Mouse (Mus musculus) G1E (cell line): Measurements from ENCODE around the gene Radil. TPM values are rescaled to one million over a fixed set of nuclear protein-coding genes. Genes with fewer than 3 reads are reported as not detected.

Experiments used
- ATAC-seq: 2 replicates; pipeline ENCODE4 v1.8.0; 2016; ENCODE audit warnings: mild to moderate bottlenecking; ENCODE audit not compliant: insufficient number of reproducible peaks, poor library complexity, low FRiP score, severe bottlenecking; ENCODE audit errors: extremely low read depth
- DNase-seq: peaks from one replicate; pipeline ENCODE4 v3.0.0; 2012; ENCODE audit warnings: low spot score
- H3K27me3 ChIP-seq: 2 replicates; pipeline ENCODE4 v1.6.1; 2012; ENCODE audit warnings: mild to moderate bottlenecking, low read length, inconsistent platforms; ENCODE audit not compliant: insufficient read depth
- H3K36me3 ChIP-seq: replicated peaks from 2 replicates; pipeline ENCODE3; 2012; ENCODE audit warnings: mild to moderate bottlenecking, inconsistent platforms
- H3K4me1 ChIP-seq: 2 replicates; pipeline ENCODE4 v1.6.1; 2012; ENCODE audit warnings: low read depth, low read length, inconsistent platforms, mixed read lengths; ENCODE audit not compliant: insufficient read depth
- H3K4me3 ChIP-seq: 2 replicates; pipeline ENCODE4 v1.5.1; 2012; ENCODE audit warnings: low read depth, mild to moderate bottlenecking, inconsistent platforms, low read length, moderate library complexity, mixed read lengths
- H3K9me3 ChIP-seq: replicated peaks from 2 replicates; pipeline ENCODE4 v1.6.1; 2012; ENCODE audit warnings: inconsistent platforms
- CTCF ChIP-seq: IDR thresholded peaks from 2 replicates; pipeline ENCODE4 v1.5.1; 2012; ENCODE audit warnings: low read depth, low read length, inconsistent platforms, mixed read lengths
- GATA1 ChIP-seq: IDR thresholded peaks from 2 replicates; pipeline ENCODE4 v1.6.1; 2012; ENCODE audit warnings: borderline replicate concordance, low read length, inconsistent platforms, mixed read lengths
- GATA2 ChIP-seq: IDR thresholded peaks from 2 replicates; pipeline ENCODE4 v1.6.1; 2012; ENCODE audit warnings: low read depth, low read length, inconsistent platforms, borderline replicate concordance
- POLR2AphosphoS5 ChIP-seq: IDR thresholded peaks from 2 replicates; pipeline ENCODE4 v1.6.1; 2012; ENCODE audit warnings: low read depth, low read length, inconsistent platforms; ENCODE audit not compliant: insufficient replicate concordance
- TAL1 ChIP-seq: conservative IDR thresholded peaks from 2 replicates; pipeline ENCODE4 v1.6.1; 2012; ENCODE audit warnings: low read depth, low read length, inconsistent platforms, mixed read lengths
- polyA plus RNA-seq: library from polyadenylated mRNA; stranded (reverse); fragments of >175 nt; gene quantifications from 2 replicates; pipeline ENCODE4 v1.2.3, GENCODE M21; 2012
- total RNA-seq, 2 experiments: library from RNA; stranded (forward) in 1 of 2; stranded (reverse) in 1 of 2; fragments of 200-1000 nt in 1 of 2; fragments of >200 nt in 1 of 2; fragmentation: Nextera tagmentation in 1 of 2; gene quantifications; 2 replicates each; pipeline ENCODE4 v1.2.3; 2014 to 2017

Radil gene
- total and polyA plus RNA-seq, 3 experiments: 0.38 TPM; not detected in 2

- no peak overlapping the region for H3K4me3 ChIP-seq
- no peaks in the 10 kb centered on the region for H3K9me3 ChIP-seq
- DNase-seq (no peak), ATAC-seq (no peak)
- H3K27me3 ChIP-seq: no peaks in the 10 kb centered on the region; the same call in 1 of the 2 replicates
- no peak for TF ChIP-seq POLR2AphosphoS5
- peaks cover 11% of the 10 kb centered on the region for H3K4me1 ChIP-seq
- peaks cover 57% of the 10 kb centered on the region for H3K36me3 ChIP-seq
These were observed 72.9 kb downstream of the Radil start for GRCm38 (mm10) chr5:142477866-142478615.

GRCm38 (mm10) chr5:142477346-142477745 is 73.6 kb downstream of the Radil start:
- TF ChIP-seq TAL1 (no peak), GATA1 (no peak), GATA2 (no peak), POLR2AphosphoS5 (no peak), CTCF (no peak)
- DNase-seq: no peak
- H3K4me1 ChIP-seq: peaks cover 11% of the 10 kb centered on the region
- H3K27me3 ChIP-seq: no peaks in the 10 kb centered on the region; the same call in 1 of the 2 replicates
- H3K4me3 ChIP-seq: no peak overlapping the region
- ATAC-seq: no peak
- H3K36me3 ChIP-seq: peaks cover 64% of the 10 kb centered on the region
- H3K9me3 ChIP-seq: no peaks in the 10 kb centered on the region

GRCm38 (mm10) chr5:142475669-142476068 is 75.2 kb downstream of the Radil start:
- no peaks in the 10 kb centered on the region for H3K27me3 ChIP-seq
- no peak overlapping the region for H3K4me3 ChIP-seq
- H3K4me1 ChIP-seq: peaks cover 11% of the 10 kb centered on the region
- DNase-seq: no peak
- no peaks in the 10 kb centered on the region for H3K9me3 ChIP-seq
- H3K36me3 ChIP-seq: peaks cover 77% of the 10 kb centered on the region
- TF ChIP-seq CTCF: no peak
- no peak for TF ChIP-seq GATA1
- TF ChIP-seq TAL1: no peak
- no peak for TF ChIP-seq POLR2AphosphoS5
- ATAC-seq: no peak

- TF ChIP-seq GATA2: no peak
- TF ChIP-seq CTCF: no peak
- TF ChIP-seq TAL1: no peak
- no peak for TF ChIP-seq POLR2AphosphoS5
- TF ChIP-seq GATA1: no peak
- Histone ChIP-seq H3K9me3 (no peaks in the 10 kb centered on the region), H3K36me3 (peaks cover 95% of the 10 kb centered on the region), H3K27me3 (no peaks in the 10 kb centered on the region), H3K4me1 (peaks cover 11% of the 10 kb centered on the region), H3K4me3 (no peak overlapping the region)
- DNase-seq (no peak), ATAC-seq (no peak)
These were observed 77.2 kb downstream of the Radil start for GRCm38 (mm10) chr5:142473696-142474095.

DNA sequence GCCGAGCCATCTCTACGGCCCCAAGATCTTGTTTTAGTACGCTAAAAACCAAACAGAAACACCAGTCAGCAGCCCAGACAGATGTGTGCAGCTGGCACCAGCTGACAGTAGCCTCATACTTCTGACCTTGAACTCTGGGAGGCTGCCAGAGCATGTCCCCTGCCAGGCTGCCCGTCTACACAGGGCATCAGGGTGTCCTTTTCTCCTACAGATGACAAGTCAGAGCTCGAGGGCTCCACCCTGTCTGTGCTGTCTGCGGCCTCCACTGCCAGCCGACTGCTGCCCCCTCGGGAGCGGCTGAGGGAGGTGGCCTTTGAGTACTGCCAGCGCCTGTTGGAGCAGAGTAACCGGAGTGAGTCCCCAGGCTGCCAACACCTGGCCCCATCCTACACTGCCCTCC is 81.1 kb downstream of the Radil start:
- H3K4me1 ChIP-seq: peaks cover 18% of the 10 kb centered on the region
- no peaks in the 10 kb centered on the region for H3K27me3 ChIP-seq
- DNase-seq (no peak), ATAC-seq (no peak)
- no peaks in the 10 kb centered on the region for H3K9me3 ChIP-seq
- H3K4me3 ChIP-seq: no peak overlapping the region
- TF ChIP-seq GATA1 (no peak), POLR2AphosphoS5 (no peak), TAL1 (no peak), GATA2 (no peak), CTCF (no peak)
- H3K36me3 ChIP-seq: peaks cover 92% of the 10 kb centered on the region

- Histone ChIP-seq H3K27me3 (no peaks in the 10 kb centered on the region), H3K4me3 (no peak overlapping the region), H3K9me3 (no peaks in the 10 kb centered on the region), H3K36me3 (peaks cover 79% of the 10 kb centered on the region), H3K4me1 (peaks cover 21% of the 10 kb centered on the region)
- TF ChIP-seq TAL1: no peak
- no peak for TF ChIP-seq CTCF
- TF ChIP-seq GATA1: no peak
- TF ChIP-seq GATA2: no peak
- TF ChIP-seq POLR2AphosphoS5: no peak
- DNase-seq (no peak), ATAC-seq (no peak)
These were observed 82.5 kb downstream of the Radil start for GRCm38 (mm10) chr5:142468375-142468774.
